Comparison of ENCODE assay signal across 11 mouse cellular contexts in genomic region chr4:151300706-151301105, GRCm38 (mm10).
DNase-seq lines count a peak whose midpoint lies in the region; ATAC-seq lines count a peak whose summit lies in the region.
"Had no signal": no experiment of that assay in that cellular context is flagged by ENCODE, and none has a peak within 500 bp of the region (broad histone marks: within the 10 kb centered on the region; RNA-seq: fewer than 3 reads in every experiment).

No protein-coding gene starts in this region.

- H3K4me2 ChIP-seq in limb, embryonic 11.5 days (ENCODE audit: low read depth, severe bottlenecking): no peak overlapping the region
- H3K4me2 ChIP-seq in forebrain, embryonic 15.5 days (replicated peaks): no peak overlapping the region

- no peak overlapping the region for H3K9ac ChIP-seq in limb, embryonic 11.5 days (ENCODE audit: low read length)
- H3K9ac ChIP-seq in forebrain, embryonic 15.5 days (replicated peaks): no peak overlapping the region

- no peak for ATAC-seq in limb, embryonic 11.5 days (ENCODE audit: insufficient number of reproducible peaks, low FRiP score, low TSS enrichment, low read depth)
- ATAC-seq in forebrain, embryonic 15.5 days (replicated peaks): 0 out of 2 replicates have a peak, but pooled peaks have one; percentile 27
- ATAC-seq in monocyte, adult 5-6 weeks (replicated peaks; ENCODE audit: insufficient number of reproducible peaks, low FRiP score, low TSS enrichment, poor library complexity, severe bottlenecking): no peak
- ATAC-seq: lung, postnatal 0 days had no signal

- no peaks in the 10 kb centered on the region for H3K36me3 ChIP-seq in limb, embryonic 11.5 days (ENCODE audit: control insufficient read depth, insufficient read depth, low read length)
- no peaks in the 10 kb centered on the region for H3K36me3 ChIP-seq in limb, embryonic 10.5 days
- no peaks in the 10 kb centered on the region for H3K36me3 ChIP-seq in forebrain, embryonic 15.5 days

- no peak overlapping the region for H3K27ac ChIP-seq in limb, embryonic 11.5 days (replicated peaks; ENCODE audit: low read depth, low read length)
- no peak overlapping the region for H3K27ac ChIP-seq in limb, embryonic 10.5 days
- H3K27ac ChIP-seq in forebrain, embryonic 15.5 days (replicated peaks): no peak overlapping the region

- WGBS in limb, embryonic 11.5 days: 15% methylated on average over 15 of the region's 15 CpGs
- 17% methylated on average over 15 of the region's 15 CpGs for WGBS in limb, embryonic 10.5 days
- WGBS in forebrain, embryonic 15.5 days: 21% methylated on average over 15 of the region's 15 CpGs

- 0 out of 2 replicates have a peak, but pooled peaks cover 3% of the 10 kb centered on the region for H3K4me1 ChIP-seq in limb, embryonic 11.5 days (ENCODE audit: control insufficient read depth, insufficient read depth, low read length)
- H3K4me1 ChIP-seq in limb, embryonic 10.5 days: peaks cover 14% of the 10 kb centered on the region
- H3K4me1 ChIP-seq in forebrain, embryonic 15.5 days: peaks cover 26% of the 10 kb centered on the region

- no peaks in the 10 kb centered on the region for H3K9me3 ChIP-seq in limb, embryonic 11.5 days (ENCODE audit: control insufficient read depth, low read length)
- H3K9me3 ChIP-seq in limb, embryonic 10.5 days (replicated peaks): no peaks in the 10 kb centered on the region
- H3K9me3 ChIP-seq in forebrain, embryonic 15.5 days: no peaks in the 10 kb centered on the region

- peak; percentile 52 to 63 for DNase-seq in cerebellum, postnatal 10 days
- no peak for DNase-seq in cerebellum, adult 9-11 months
- DNase-seq in limb, embryonic 11.5 days (ENCODE audit: low spot score): peak; percentile 42
- DNase-seq in limb, embryonic 10.5 days (ENCODE audit: low spot score): no peak
- DNase-seq in right cerebral cortex, postnatal 14 days: peak; percentile 21
- no peak for DNase-seq in layer of hippocampus, postnatal 25 days (ENCODE audit: extremely low spot score in 1 of 2, low spot score in 1 of 2)
- DNase-seq: heart, postnatal 14 days had no signal

- H3K4me3 ChIP-seq in limb, embryonic 11.5 days (ENCODE audit: low read depth, low read length): no peak overlapping the region
- no peak overlapping the region for H3K4me3 ChIP-seq in limb, embryonic 10.5 days
- no peak overlapping the region for H3K4me3 ChIP-seq in forebrain, embryonic 15.5 days
- H3K4me3 ChIP-seq: erythroblast, embryonic 14.5 days had no signal

- H3K27me3 ChIP-seq in limb, embryonic 11.5 days (ENCODE audit: control insufficient read depth, insufficient read depth, low read length): 0 out of 2 replicates have a peak, but pooled peaks cover 2% of the 10 kb centered on the region
- peaks cover 26% of the 10 kb centered on the region for H3K27me3 ChIP-seq in limb, embryonic 10.5 days (ENCODE audit: low read depth, poor library complexity, severe bottlenecking)
- H3K27me3 ChIP-seq in forebrain, embryonic 15.5 days: 0 out of 2 replicates have a peak, but pooled peaks cover 8% of the 10 kb centered on the region

Comparison
In these comparisons a context has a peak if more than half of its experiments do, and no peak if none do; other contexts are left out.
1. DNase-seq: peak in cerebellum, postnatal 10 days (2 of 2), limb, embryonic 11.5 days (single experiment) and right cerebral cortex, postnatal 14 days (single experiment); none in cerebellum, adult 9-11 months (single experiment), limb, embryonic 10.5 days (single experiment) and layer of hippocampus, postnatal 25 days (0 of 2).